Mouse (Mus musculus): ENCODE data around the gene Zfp667.
"Not testable (repeated sequence)": the region's sequence is repeated elsewhere in the genome, so short reads cannot be mapped to it uniquely, and the experiment has no call there.

The Zfp667 gene

GRCm38 (mm10) chr7:6286921-6287531 lies 647 bp downstream of the Zfp667 start:
- in situ Hi-C loops (cut with MboI; ENCODE audit: low pct_unique_long_range_greater_than_20kb in 1 of 2, low sequenced_read_pairs in 2 of 2, unreplicated experiment in 1 of 2), result no loop called here

- in situ Hi-C loops (cut with MboI; ENCODE audit: low pct_unique_long_range_greater_than_20kb in 1 of 2, low sequenced_read_pairs in 2 of 2, unreplicated experiment in 1 of 2), result not testable (repeated sequence)
Observed at GRCm38 (mm10) chr7:6291121-6291520, 4.7 kb downstream of the Zfp667 start.

GRCm38 (mm10) chr7:6300796-6301195 lies 14.4 kb downstream of the Zfp667 start:
- in situ Hi-C loops (cut with MboI; ENCODE audit: low pct_unique_long_range_greater_than_20kb in 1 of 2, low sequenced_read_pairs in 2 of 2, unreplicated experiment in 1 of 2), result not testable (repeated sequence)

GRCm38 (mm10) chr7:6330458-6331232 lies 44.3 kb downstream of the Zfp667 start:
- in situ Hi-C loops (cut with MboI; ENCODE audit: low pct_unique_long_range_greater_than_20kb in 1 of 2, low sequenced_read_pairs in 2 of 2, unreplicated experiment in 1 of 2), result loop anchor here in 1 of 2 experiments (10.0 kb wide), 1 partner anchor 56 kb away; no protein-coding TSS in a partner anchor

- in situ Hi-C loops (cut with MboI; ENCODE audit: low pct_unique_long_range_greater_than_20kb in 1 of 2, low sequenced_read_pairs in 2 of 2, unreplicated experiment in 1 of 2), result loop anchor here in 1 of 2 experiments (10.0 kb wide), 1 partner anchor 57 kb away; no protein-coding TSS in a partner anchor
Observed at GRCm38 (mm10) chr7:6331233-6331956, 45.0 kb downstream of the Zfp667 start, which contains the start of gene Zfp583. Gene Zfp583 (minus strand): TSS chr7:6331285.

GRCm38 (mm10) chr7:6339865-6340264 lies 53.5 kb downstream of the Zfp667 start:
- in situ Hi-C loops (cut with MboI; ENCODE audit: low pct_unique_long_range_greater_than_20kb in 1 of 2, low sequenced_read_pairs in 2 of 2, unreplicated experiment in 1 of 2), result loop anchor here in 1 of 2 experiments (10.0 kb wide), 1 partner anchor 65 kb away; no protein-coding TSS in a partner anchor

- in situ Hi-C loops (cut with MboI; ENCODE audit: low pct_unique_long_range_greater_than_20kb in 1 of 2, low sequenced_read_pairs in 2 of 2, unreplicated experiment in 1 of 2), result no loop called here
Observed at GRCm38 (mm10) chr7:6343501-6344071, 57.2 kb downstream of the Zfp667 start, which contains the start of gene Gm3854. Gene Gm3854 (plus strand): TSS chr7:6343759.

GRCm38 (mm10) chr7:6344124-6344523 lies 57.7 kb downstream of the Zfp667 start:
- in situ Hi-C loops (cut with MboI; ENCODE audit: low pct_unique_long_range_greater_than_20kb in 1 of 2, low sequenced_read_pairs in 2 of 2, unreplicated experiment in 1 of 2), result no loop called here

Measured in mouse embryonic stem cell (cell line).